Mouse (Mus musculus): ENCODE results near the gene Rps29.

Rps29 gene

DNA sequence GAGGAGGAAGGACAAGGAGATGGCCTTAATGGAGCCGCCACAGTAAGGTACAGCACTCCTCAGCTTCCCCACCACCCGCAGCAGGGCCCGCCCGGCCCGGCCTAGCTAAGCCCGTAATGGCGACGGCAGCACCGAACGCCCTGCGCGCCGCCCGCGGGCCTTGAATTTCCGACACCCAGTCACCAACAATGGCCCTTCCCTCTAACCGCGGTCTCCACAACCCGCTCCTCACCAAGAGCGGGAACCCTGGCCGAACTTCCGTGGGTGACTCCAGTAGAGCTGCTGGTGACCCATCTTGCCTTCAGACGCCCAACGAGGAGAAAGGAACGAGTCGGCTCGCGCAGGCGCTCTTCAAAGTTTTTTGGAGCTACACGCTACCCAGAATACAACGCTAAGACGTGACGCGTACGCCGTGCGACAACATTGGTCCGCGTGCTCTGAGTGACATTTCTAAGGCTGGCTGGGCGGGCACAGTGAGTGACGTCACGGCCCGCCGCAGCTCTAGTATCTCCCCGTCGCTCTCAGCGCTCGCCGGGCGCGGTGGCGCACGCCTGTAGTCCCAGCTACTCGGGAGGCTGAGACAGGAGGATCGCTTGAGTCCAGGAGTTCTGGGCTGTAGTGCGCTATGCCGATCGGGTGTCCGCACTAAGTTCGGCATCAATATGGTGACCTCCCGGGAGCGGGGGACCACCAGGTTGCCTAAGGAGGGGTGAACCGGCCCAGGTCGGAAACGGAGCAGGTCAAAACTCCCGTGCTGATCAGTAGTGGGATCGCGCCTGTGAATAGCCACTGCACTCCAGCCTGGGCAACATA is at the start of gene Rps29:
Gene Rps29 (minus strand): TSS at position 422 of the 813 bp plus-strand sequence.
- DNase-seq (ENCODE audit: low spot score): peak; percentile 99

DNA sequence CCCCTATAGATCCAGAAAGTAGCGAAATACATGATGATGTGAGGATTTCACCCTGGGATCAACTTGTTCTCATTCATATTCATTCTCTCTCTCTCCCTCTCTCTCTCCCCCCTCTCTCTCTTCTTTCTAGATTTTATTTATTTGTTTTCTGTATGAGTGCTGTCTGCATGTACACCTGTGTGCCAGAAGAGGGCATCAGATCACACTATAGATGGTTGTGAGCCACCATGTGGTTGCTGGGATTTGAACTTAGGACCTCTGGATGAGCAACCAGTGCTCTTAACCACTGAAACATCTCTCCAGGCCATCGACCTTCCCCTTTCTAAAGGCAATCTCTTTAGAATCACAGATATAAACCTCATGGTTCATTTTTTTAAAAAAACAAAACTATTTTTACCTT is 49.5 kb upstream of the Rps29 start:
- DNase-seq (ENCODE audit: low spot score): no peak

DNA sequence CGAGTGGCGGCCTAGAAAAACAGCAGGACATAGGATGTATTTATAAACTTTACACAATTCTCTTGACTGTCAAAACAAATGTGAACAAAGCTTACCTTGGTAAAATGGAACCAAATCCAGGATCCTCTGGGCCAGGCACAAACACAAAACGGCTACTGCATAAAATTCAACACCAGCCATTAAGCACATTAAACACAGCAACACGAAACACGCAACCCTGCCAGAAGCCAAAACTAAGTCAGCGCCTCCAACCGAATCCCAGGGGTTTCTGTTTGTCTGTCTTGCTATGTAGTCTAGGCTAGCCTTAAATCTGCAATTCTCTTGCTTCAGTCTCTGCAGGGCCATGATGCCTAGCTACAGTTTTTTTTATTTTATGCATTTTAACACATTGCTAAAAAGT is 48.9 kb upstream of the Rps29 start:
- no peak for DNase-seq (ENCODE audit: low spot score)

DNA sequence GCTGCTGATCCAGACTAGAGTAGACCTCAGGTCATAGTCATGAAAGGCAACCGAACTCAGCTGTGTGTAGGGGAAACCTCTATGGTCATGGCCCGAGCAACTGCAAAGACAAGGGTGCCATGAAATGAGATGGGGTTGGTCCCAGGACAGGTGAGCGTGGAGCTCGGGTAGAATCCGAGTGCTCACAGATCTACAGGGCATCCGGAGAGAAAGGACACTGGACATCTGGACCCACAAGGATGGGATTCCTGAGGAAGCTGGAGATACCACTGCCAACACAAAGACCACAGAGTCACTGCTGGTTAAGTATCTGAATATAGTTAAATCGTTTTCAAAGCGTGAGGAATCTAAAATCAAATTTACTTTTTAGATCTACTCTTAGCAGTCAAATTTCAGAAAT is 48.4 kb upstream of the Rps29 start:
- DNase-seq (ENCODE audit: low spot score): no peak

DNA sequence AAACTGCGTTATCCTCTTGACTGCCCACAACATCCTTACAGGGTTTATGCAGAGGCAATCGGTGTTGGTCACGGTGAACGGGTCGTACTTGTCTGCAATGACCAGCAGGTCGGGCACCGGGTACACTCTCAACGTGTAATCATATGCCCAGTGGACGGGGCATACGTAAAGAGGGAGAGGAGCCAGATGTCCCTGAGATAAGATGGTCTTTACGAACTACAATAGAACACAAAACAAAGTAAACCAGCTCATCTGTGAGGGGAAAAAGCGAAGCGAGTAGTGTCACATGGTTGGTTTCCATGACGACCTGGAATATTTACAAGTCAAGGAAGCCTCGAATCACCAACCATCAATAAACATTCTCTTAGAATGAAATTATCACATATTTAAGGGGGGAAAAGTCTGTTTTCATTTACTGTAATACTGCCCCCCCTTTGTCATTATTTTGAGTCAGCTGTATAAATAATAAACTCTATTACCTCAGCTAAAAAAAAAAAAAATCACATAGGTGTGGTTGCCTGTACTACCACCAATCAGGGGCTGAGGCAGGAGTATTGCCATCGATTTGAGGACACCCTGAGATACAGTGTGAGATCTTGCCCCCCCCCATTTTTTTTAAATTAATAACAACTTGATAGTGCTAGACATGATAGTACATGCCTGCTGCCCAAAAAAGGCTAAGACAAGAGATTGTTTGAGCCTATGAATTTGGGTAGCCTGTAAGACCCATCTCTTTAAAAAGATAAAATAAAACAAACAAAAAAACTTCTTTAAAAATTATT is 45.3 kb upstream of the Rps29 start, which contains the start of gene Gm49384:
Gene Gm49384 (minus strand): TSS at position 216 of the 782 bp plus-strand sequence.
- no peak for DNase-seq (ENCODE audit: low spot score)

DNA sequence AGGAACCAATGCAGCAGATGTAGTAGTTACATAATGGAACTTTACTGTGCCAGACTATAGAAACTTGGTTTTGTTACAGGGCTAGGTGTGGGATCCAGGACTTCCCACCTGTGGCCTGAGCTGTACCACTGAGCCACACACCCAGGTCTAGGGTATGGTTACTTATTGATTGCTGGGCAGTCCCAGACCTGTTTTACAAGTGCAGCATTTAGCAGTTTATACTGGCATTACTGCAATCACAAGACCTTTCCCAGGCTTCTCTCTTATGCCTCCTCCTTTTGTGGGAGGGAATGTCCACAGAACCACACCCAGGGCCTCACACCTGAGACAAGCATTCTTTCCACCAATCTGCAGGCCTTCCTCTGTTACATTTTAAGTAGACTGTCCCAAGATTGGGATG is 40.0 kb upstream of the Rps29 start:
- DNase-seq (ENCODE audit: low spot score): no peak

DNA sequence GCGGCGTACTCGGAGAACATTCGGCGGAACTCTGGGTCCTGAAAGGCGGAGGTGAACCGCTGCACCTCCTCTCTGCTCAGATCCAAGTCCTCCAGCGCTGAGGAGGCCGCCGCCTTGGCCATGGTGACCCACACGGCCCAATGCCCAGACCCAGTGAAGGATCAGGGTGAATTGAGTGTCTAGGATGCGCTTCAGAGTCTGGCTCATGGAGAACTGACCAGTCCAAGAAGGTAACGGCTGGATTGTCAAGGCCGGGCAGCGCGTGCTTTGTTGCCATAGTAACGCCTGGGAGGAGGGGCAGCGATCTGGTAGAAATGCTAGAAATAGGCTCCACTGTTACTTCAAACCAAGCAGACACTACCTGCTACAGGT is 39.2 kb upstream of the Rps29 start, which contains the start of gene Dnaaf2:
Gene Dnaaf2 (minus strand): TSS at position 266 of the 372 bp plus-strand sequence.
- DNase-seq (ENCODE audit: low spot score): peak; percentile 67

DNA sequence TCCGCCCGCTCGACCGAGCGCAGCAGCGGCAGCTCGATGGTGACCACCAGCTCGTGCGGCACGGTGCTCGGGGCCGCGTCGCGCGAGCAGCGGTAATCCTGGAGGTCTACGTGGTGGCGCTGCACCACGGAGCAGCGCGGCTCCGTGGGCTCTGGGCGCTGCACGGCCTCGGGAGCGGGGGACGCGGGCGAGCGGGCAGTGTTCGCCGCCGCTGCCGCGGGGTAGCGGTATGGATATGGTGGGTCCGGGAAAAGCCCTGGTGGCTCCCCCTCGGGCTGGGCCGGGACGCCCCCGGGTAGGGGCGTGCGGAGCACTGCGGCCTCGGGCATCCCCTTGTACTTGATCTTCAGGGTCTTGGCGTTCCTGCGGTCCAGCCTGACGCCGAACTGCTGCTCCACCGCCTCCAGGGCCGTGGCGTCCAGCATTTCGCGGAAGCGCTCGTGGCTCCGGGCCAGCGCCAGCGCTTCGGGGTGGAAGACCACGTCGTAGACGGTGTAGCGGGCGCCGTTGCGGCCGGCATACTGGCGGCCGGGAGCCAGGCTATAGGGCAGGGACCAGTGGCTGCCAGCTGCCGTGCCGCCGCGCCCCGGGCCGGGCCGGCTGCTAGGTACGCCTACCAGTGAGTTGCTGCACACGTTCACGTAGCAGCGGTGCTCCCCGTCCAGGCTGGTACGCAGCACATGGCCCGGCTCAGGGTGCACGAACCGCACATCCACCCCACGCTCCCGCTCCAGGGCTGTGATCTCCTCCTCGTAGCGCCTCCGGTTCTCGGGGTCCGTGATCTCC is 38.6 kb upstream of the Rps29 start:
- peak; percentile 61 for DNase-seq (ENCODE audit: low spot score)

DNA sequence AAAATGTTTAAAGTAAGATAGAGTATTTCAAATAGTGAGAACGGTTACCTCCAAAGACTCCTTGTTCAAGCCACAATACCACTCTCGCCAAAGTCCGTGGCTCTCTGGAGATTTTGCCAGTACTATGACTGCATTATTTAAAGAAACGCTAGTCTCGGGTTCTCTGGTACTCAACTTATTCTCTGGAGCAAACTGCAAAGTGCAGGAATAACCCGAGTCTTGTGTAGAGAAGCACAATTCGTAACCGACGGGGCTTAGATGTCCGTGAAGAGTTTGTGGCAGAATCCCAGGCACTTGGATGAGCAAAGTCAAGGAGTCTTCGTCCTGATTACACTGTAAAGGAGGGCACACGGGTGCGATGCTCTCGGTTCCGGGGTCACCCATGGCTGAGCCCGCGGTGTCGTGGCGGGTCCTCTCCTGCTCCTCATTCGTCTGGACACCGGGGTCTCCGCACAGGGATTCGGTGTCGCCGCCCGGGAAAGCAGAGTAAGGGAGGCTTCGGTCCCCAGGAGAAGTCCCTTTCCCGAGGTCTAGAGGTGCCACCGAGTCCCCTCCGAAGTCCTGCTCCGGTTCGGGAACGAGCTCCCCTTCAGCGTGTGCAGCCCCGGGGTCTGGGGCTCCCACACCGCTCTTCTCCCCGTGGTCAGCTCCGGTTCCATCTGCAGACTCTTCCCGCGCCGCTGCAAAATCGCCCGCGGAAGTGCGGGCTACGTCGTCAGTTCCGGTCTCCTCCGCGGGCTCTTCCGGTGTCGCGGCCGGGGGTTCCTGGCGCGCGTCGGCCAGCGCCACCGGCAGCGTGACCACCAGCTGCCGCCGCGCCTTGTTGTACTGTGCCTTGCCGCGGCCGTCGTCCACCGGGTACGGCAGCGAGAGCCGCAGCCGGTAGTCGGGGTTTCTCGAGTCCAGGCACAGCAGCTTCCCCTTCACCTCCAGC is 37.7 kb upstream of the Rps29 start, which contains the start of gene Gm49383:
Gene Gm49383 (minus strand): TSS at position 661 of the 934 bp plus-strand sequence.
- DNase-seq (ENCODE audit: low spot score): peak; percentile 68

DNA sequence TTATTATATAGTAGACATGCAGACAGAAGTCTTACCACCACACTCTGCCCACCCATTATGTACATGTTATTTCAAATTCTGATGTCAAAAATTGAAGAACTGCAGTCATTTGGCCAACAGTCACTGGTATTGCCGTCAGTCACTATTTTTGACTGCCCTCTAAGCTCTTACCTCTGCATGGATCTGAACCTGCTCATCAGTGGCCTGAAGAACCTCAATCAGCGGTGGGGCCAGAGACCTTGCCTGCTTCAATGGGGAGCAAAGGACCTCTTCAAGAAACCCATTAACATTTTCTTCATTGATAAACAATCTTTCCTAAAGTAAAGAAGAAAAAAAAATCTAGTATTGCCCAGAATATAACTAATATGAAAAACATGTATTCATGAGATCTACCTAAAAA is 33.7 kb upstream of the Rps29 start:
- no peak for DNase-seq (ENCODE audit: low spot score)

DNA sequence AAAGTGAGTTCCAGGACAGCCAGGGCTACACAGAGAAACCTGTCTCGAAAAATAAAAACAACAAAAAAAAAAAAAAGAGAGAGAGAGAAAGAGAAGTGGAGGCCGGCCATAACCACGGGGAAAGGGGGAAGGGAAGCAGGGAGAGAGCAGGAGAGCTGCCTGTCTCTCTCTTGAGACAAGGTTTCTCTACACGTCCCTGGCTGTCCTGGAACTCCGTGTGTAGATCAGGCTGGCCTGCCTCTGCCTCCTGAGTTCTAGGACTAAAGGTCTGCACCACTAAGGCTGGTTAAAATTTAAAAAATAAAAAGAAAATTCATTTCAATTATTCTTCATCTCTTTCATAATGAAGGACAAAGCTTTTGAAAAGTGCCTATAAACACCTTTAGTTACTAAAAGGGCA is 32.4 kb upstream of the Rps29 start:
- no peak for DNase-seq (ENCODE audit: low spot score)

DNA sequence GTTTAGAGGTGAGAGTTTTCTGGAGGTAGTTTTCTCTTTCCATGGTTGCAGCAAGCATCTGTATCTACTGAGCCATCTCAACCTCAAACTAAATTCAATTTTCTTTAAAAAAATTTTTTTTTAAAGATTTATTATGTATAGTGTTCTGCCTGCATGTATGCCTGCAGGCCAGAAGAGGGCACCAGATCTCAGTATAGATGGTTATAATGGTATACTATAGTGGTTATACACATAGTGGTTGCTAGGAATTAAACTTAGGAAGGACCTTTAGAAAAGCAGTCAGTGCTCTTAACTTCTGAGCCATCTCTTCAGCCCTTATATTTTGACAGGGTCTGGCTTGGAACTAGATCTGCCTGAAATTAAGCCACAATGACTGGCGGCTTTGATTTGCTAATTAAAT is 31.5 kb upstream of the Rps29 start:
- no peak for DNase-seq (ENCODE audit: low spot score)

DNA sequence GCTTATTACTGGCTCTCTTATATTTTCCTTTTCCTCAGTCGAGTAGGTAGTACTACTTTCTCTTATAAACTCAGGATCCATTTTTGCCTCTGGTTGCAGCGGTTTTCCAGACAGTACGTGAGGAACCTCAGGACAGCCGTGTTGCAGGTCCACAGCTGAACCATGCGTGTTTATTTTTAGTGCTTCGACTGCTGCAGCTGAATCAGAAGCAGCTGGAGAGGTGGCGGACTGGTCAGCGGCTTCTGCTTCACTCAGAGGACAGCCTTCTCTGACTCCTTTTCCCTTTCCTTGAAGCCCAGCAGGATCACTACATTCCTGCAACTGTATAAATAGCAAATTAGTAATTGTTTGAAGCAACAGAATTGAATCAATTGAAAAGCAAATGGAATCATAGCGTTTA is 31.1 kb upstream of the Rps29 start:
- no peak for DNase-seq (ENCODE audit: low spot score)

DNA sequence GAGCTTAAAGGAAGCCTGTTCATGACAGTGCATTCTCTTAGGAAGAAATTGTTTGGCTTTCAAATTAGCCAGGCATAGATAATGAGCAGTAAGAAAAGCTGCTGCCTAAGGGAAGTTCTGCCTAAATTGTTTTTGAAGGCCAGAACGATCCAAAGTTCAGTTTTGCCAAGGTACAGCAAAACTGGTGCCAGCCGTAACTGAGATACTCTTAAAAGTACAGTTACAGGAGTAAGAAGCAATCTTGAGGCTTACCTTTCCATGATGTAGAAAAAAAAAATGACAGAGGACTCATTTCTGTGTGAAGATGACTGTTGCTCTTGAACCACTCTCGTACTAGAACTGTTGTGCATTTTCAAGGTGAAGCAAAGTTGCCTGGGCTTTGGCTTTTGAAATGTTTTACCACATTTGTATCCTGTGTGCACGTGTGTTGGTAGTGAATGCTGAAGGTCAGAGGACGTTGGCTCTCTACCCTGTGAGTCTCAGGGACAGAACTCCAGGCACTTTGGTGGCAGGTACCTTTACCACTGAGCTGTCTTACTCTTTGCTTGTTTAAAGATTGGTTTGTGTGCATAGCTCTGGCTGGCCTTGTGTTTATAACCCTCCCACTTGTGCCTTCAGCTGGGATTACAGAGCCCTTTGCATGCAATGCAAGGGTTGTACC is 28.0 kb upstream of the Rps29 start:
- DNase-seq (ENCODE audit: low spot score): no peak

DNA sequence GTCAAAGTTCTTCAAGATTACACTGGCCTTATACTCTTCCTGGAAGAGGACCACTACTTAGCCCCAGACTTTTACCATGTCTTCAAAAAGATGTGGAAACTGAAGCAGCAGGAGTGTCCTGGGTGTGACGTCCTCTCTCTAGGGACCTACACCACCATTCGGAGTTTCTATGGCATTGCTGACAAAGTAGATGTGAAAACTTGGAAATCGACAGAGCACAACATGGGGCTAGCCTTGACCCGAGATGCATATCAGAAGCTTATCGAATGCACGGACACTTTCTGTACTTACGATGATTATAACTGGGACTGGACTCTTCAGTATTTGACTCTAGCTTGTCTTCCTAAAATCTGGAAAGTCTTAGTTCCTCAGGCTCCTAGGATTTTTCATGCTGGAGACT is 26.4 kb upstream of the Rps29 start:
- no peak for DNase-seq (ENCODE audit: low spot score)

DNA sequence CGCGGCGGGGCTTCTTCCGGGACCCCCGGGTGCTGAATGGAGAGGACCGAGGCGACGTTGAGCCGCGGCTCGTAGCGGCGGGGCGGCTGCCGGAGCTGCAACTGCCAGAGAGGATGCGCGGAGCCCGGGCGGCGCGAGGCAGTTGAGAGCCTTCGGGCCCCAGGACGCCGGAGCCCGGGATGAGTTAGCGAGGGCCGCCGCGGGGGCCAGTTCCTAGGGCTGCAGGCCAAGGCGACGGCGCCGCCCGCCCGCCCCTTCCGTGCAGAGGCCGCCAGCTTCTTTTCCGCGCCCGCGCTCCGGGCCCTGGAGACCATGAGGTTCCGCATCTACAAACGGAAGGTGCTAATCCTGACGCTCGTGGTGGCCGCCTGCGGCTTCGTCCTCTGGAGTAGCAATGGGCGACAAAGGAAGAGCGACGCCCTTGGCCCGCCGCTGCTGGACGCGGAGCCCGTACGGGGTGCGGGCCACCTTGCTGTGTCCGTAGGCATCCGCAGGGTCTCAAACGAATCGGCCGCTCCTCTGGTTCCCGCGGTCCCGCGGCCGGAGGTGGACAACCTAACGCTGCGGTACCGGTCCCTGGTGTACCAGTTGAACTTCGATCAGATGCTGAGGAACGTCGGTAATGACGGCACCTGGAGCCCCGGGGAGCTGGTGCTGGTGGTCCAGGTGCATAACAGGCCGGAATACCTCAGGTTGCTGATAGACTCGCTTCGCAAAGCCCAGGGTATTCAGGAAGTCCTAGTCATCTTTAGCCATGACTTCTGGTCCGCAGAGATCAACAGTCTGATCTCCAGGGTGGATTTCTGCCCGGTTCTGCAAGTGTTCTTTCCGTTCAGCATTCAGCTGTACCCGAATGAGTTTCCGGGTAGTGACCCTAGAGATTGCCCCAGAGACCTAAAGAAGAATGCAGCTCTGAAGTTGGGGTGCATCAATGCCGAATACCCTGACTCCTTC is 25.6 kb upstream of the Rps29 start:
- DNase-seq (ENCODE audit: low spot score): peak; percentile 46

DNA sequence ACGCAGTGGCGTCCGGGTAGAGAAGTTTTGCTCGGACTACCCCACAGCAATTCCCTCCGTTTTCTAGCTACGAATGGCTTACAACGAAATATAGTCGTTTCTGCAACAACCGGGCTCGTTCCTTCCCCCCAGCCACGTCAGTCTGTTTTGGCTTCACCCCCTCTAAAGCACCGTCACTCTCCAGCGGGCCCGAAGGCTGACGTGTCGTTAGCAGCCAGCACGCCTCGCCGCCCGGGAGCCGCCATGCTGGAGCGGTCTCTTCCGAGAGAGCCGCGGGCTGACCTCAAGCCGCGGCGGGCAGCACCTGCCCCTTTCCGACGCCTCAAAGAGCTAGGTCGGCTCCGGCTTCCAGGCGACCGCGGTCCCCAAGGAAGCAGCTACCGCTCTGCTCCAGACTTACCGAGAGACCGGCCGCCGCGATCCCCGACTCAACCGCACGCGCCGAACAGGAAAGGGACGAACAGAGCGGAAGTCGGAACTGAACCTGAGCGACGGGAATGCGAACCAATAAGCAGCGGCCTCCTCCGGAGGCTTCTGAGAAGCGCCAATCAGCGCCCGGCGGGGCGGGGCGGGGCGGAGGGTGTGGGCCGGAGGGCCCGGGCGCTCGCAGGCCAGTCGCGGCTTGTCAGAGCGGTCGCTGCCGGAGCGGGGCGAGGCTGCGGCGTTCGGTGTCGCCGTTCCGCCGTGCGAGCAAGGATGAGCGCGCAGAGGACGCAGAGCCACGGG is 24.8 kb upstream of the Rps29 start, which contains the start of the genes Rpl36al and Mgat2:
Gene Rpl36al (minus strand): TSS at position 501 of the 726 bp plus-strand sequence.
Gene Mgat2 (plus strand): TSS at position 575 of the 726 bp plus-strand sequence.
- DNase-seq (ENCODE audit: low spot score): peak; percentile 98

DNA sequence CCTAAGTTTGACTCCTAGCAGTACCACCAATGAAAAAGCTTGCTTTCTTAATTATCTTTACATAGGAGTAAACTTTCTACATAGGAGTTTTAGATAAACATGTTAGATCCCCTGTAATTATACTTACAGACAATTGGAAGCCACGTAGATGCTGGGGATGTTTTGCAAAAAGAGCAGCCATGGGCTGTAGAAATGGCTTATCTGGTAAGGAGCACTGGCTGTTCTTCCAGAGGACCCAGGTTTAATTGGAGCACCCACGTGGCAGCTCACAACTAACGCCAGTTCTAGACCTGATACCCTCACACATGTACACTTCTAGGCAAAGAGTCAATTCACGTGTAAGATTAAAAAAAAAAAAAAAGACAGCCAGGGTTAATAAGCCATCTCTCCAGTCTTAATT is 22.8 kb upstream of the Rps29 start:
- no peak for DNase-seq (ENCODE audit: low spot score)

DNA sequence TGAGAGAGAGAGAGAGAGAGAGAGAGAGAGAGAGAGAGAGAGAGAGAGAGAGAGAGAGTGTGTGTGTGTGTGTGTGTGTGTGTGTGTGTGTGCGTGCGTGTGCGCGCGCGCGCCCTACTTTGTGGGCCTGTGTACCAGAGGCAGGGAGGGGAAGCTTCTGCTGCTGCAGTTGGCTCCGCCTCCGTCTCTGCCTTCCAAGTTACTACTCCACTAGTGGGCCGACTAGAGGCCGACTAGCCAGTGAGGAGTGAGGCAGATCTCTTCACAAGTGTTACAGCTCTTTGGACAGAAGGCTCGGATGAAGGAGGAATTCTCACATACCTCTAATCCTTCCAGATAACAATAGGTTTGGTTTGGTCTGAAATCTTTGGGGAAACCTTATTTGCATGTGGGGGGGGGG is 20.4 kb upstream of the Rps29 start:
- no peak for DNase-seq (ENCODE audit: low spot score)
